Mouse (Mus musculus): ENCODE measurements around the gene Gm43951.
"Not testable (repeated sequence)": the region's sequence is repeated elsewhere in the genome, so short reads cannot be mapped to it uniquely, and the experiment has no call there.

Gene Gm43951

GRCm38 (mm10) chr11:72174721-72175120 lies 31.9 kb downstream of the Gm43951 start:
- Histone ChIP-seq H3K36me3 (ENCODE audit: control insufficient read depth, insufficient read depth, low read length, poor library complexity, severe bottlenecking) (peaks cover 9% of the 10 kb centered on the region), H3K27me3 (ENCODE audit: control insufficient read depth, insufficient read depth, low read length, poor library complexity, severe bottlenecking) (no peaks in the 10 kb centered on the region)
- no peak for DNase-seq (ENCODE audit: low read depth, low spot score)

- no peak for DNase-seq (ENCODE audit: low read depth, low spot score)
- H3K36me3 ChIP-seq (ENCODE audit: control insufficient read depth, insufficient read depth, low read length, poor library complexity, severe bottlenecking): peaks cover 9% of the 10 kb centered on the region
- H3K27me3 ChIP-seq (ENCODE audit: control insufficient read depth, insufficient read depth, low read length, poor library complexity, severe bottlenecking): no peaks in the 10 kb centered on the region
Measured at GRCm38 (mm10) chr11:72173506-72173905, 33.1 kb downstream of the Gm43951 start.

- not testable (repeated sequence) for DNase-seq (ENCODE audit: low read depth, low spot score); H3K36me3 ChIP-seq (ENCODE audit: control insufficient read depth, insufficient read depth, low read length, poor library complexity, severe bottlenecking); H3K27me3 ChIP-seq (ENCODE audit: control insufficient read depth, insufficient read depth, low read length, poor library complexity, severe bottlenecking)
Measured at GRCm38 (mm10) chr11:72171906-72172305, 34.7 kb downstream of the Gm43951 start.

- H3K27me3 ChIP-seq (ENCODE audit: control insufficient read depth, insufficient read depth, low read length, poor library complexity, severe bottlenecking): no peaks in the 10 kb centered on the region
- DNase-seq (ENCODE audit: low read depth, low spot score): no peak
- H3K36me3 ChIP-seq (ENCODE audit: control insufficient read depth, insufficient read depth, low read length, poor library complexity, severe bottlenecking): peaks cover 6% of the 10 kb centered on the region; the same call in 1 of the 2 replicates
Measured at GRCm38 (mm10) chr11:72169871-72170270, 36.8 kb downstream of the Gm43951 start.

- no peaks in the 10 kb centered on the region for H3K27me3 ChIP-seq (ENCODE audit: control insufficient read depth, insufficient read depth, low read length, poor library complexity, severe bottlenecking)
- H3K36me3 ChIP-seq (ENCODE audit: control insufficient read depth, insufficient read depth, low read length, poor library complexity, severe bottlenecking): peaks cover 8% of the 10 kb centered on the region
Measured at GRCm38 (mm10) chr11:72163198-72163597, 43.4 kb downstream of the Gm43951 start.

GRCm38 (mm10) chr11:72156624-72157023 lies 50.0 kb downstream of the Gm43951 start:
- no peak for DNase-seq (ENCODE audit: low read depth, low spot score)
- no peaks in the 10 kb centered on the region for H3K27me3 ChIP-seq (ENCODE audit: control insufficient read depth, insufficient read depth, low read length, poor library complexity, severe bottlenecking)

More at GRCm38 (mm10) chr11:72163198-72163597, 43.4 kb downstream of the Gm43951 start:
- no peak for DNase-seq (ENCODE audit: low read depth, low spot score)

GRCm38 (mm10) chr11:72155981-72156428 lies 50.6 kb downstream of the Gm43951 start:
- no peaks in the 10 kb centered on the region for H3K27me3 ChIP-seq (ENCODE audit: control insufficient read depth, insufficient read depth, low read length, poor library complexity, severe bottlenecking)
- no peak for DNase-seq (ENCODE audit: low read depth, low spot score)
- peaks cover 2% of the 10 kb centered on the region; the same call in 1 of the 2 replicates for H3K36me3 ChIP-seq (ENCODE audit: control insufficient read depth, insufficient read depth, low read length, poor library complexity, severe bottlenecking)

More at GRCm38 (mm10) chr11:72156624-72157023, 50.0 kb downstream of the Gm43951 start:
- H3K36me3 ChIP-seq (ENCODE audit: control insufficient read depth, insufficient read depth, low read length, poor library complexity, severe bottlenecking): peaks cover 2% of the 10 kb centered on the region; the same call in 1 of the 2 replicates

- H3K36me3 ChIP-seq (ENCODE audit: control insufficient read depth, insufficient read depth, low read length, poor library complexity, severe bottlenecking): peaks cover 2% of the 10 kb centered on the region; the same call in 1 of the 2 replicates
Measured at GRCm38 (mm10) chr11:72155186-72155980, 51.3 kb downstream of the Gm43951 start.

More at GRCm38 (mm10) chr11:72155186-72155980, 51.3 kb downstream of the Gm43951 start:
- H3K27me3 ChIP-seq (ENCODE audit: control insufficient read depth, insufficient read depth, low read length, poor library complexity, severe bottlenecking): no peaks in the 10 kb centered on the region
- no peak for DNase-seq (ENCODE audit: low read depth, low spot score)
